Mouse (Mus musculus) kidney, postnatal 36 days (tissue): ENCODE measurements around the gene Gm37240.

Experiments used
- DNase-seq, 2 experiments: peaks; one replicate each; pipeline ENCODE4 v3.0.0; 2021 to 2022; ENCODE audit warnings: mixed read lengths in 2 of 2

The Gm37240 gene

GRCm38 (mm10) chr3:85746116-85746515, 141.2 kb downstream of the Gm37240 start:
- DNase-seq: peak in 1 of 2 experiments; percentile 22

- no peak for DNase-seq
These were observed 145.6 kb downstream of the Gm37240 start for GRCm38 (mm10) chr3:85741767-85742166.

GRCm38 (mm10) chr3:85738591-85738990, 148.7 kb downstream of the Gm37240 start:
- DNase-seq: peak; percentile 44 to 49

GRCm38 (mm10) chr3:85733939-85734729, 153.2 kb downstream of the Gm37240 start:
- no peak for DNase-seq

GRCm38 (mm10) chr3:85727171-85727570, 160.1 kb downstream of the Gm37240 start:
- DNase-seq: no peak

- no peak for DNase-seq
These were observed 161.3 kb downstream of the Gm37240 start for GRCm38 (mm10) chr3:85725971-85726370.

GRCm38 (mm10) chr3:85725110-85725509, 162.2 kb downstream of the Gm37240 start:
- DNase-seq: no peak

GRCm38 (mm10) chr3:85722581-85722980, 164.7 kb downstream of the Gm37240 start:
- DNase-seq: no peak

GRCm38 (mm10) chr3:85715764-85716297, 171.5 kb downstream of the Gm37240 start:
- DNase-seq: no peak

GRCm38 (mm10) chr3:85713936-85714709, 173.2 kb downstream of the Gm37240 start:
- DNase-seq: no peak

- DNase-seq: no peak
These were observed 176.6 kb downstream of the Gm37240 start for GRCm38 (mm10) chr3:85710695-85711094.

- peak; percentile 35 to 79 for DNase-seq
These were observed 179.9 kb downstream of the Gm37240 start for GRCm38 (mm10) chr3:85707421-85707820.

- no peak for DNase-seq
These were observed 184.0 kb downstream of the Gm37240 start for GRCm38 (mm10) chr3:85703141-85703882.

GRCm38 (mm10) chr3:85698496-85698895, 188.8 kb downstream of the Gm37240 start:
- DNase-seq: no peak

GRCm38 (mm10) chr3:85695056-85695455, 192.3 kb downstream of the Gm37240 start:
- DNase-seq: no peak

GRCm38 (mm10) chr3:85693013-85693412, 194.3 kb downstream of the Gm37240 start:
- no peak for DNase-seq

- peak; percentile 14 to 39 for DNase-seq
These were observed 196.2 kb downstream of the Gm37240 start for GRCm38 (mm10) chr3:85691134-85691533.

- DNase-seq: no peak
These were observed 199.0 kb downstream of the Gm37240 start for GRCm38 (mm10) chr3:85688341-85688740.

GRCm38 (mm10) chr3:85685271-85685670, 202.0 kb downstream of the Gm37240 start:
- DNase-seq: no peak

- DNase-seq: no peak
These were observed 203.7 kb downstream of the Gm37240 start for GRCm38 (mm10) chr3:85683618-85684017.

- DNase-seq: no peak
These were observed 206.2 kb downstream of the Gm37240 start for GRCm38 (mm10) chr3:85681136-85681535.

- no peak for DNase-seq
These were observed 207.4 kb downstream of the Gm37240 start for GRCm38 (mm10) chr3:85679960-85680359.
